Mouse (Mus musculus): ENCODE measurements around the gene Btg1.

- TF ChIP-seq POLR2A (IDR thresholded peaks at IDR 0.05; ENCODE audit: insufficient read depth, low read depth, low read length) = no peak
- no peak for TF ChIP-seq CTCF (IDR thresholded peaks at IDR 0.05)
These were observed 12.1 kb downstream of the Btg1 start for GRCm38 (mm10) chr10:96628913-96629199.
